Mouse (Mus musculus): ENCODE measurements around the gene Lyrm1. TPM values are rescaled to one million over a fixed set of nuclear protein-coding genes. Genes with fewer than 3 reads are reported as not detected.

Lyrm1 gene
- polyA plus RNA-seq, 1 experiment from 2014 or later, result 11.0 TPM

GRCm38 (mm10) chr7:119920457-119920856 is 24.8 kb downstream of the Lyrm1 start:
- H3K27me3 ChIP-seq (ENCODE audit: control insufficient read depth, insufficient read depth, low read length), result no peaks in the 10 kb centered on the region
- H3K4me1 ChIP-seq (ENCODE audit: control insufficient read depth, insufficient read depth, low read length), result no peaks in the 10 kb centered on the region
- DNase-seq (ENCODE audit: low spot score) (no peak), ATAC-seq (replicated peaks; ENCODE audit: insufficient number of reproducible peaks, low FRiP score, low TSS enrichment, low read depth) (no peak)
- no peak overlapping the region for H3K27ac ChIP-seq (replicated peaks; ENCODE audit: low read depth, low read length)
- no peak overlapping the region for H3K4me2 ChIP-seq (ENCODE audit: low read depth, low read length)
- H3K9me3 ChIP-seq (replicated peaks; ENCODE audit: control insufficient read depth, low read length), result no peaks in the 10 kb centered on the region
- H3K9ac ChIP-seq (replicated peaks; ENCODE audit: low read length), result no peak overlapping the region
- no peaks in the 10 kb centered on the region for H3K36me3 ChIP-seq (replicated peaks; ENCODE audit: control insufficient read depth, insufficient read depth, low read depth, low read length)
- no peak overlapping the region for H3K4me3 ChIP-seq (ENCODE audit: low read depth, low read length)
- WGBS, result 59% methylated on average over 2 of the region's 2 CpGs

- Histone ChIP-seq H3K27ac (replicated peaks; ENCODE audit: low read depth, low read length) (no peak overlapping the region), H3K4me2 (ENCODE audit: low read depth, low read length) (no peak overlapping the region), H3K4me3 (ENCODE audit: low read depth, low read length) (no peak overlapping the region), H3K4me1 (ENCODE audit: control insufficient read depth, insufficient read depth, low read length) (no peaks in the 10 kb centered on the region), H3K9ac (replicated peaks; ENCODE audit: low read length) (no peak overlapping the region), H3K9me3 (replicated peaks; ENCODE audit: control insufficient read depth, low read length) (no peaks in the 10 kb centered on the region), H3K27me3 (ENCODE audit: control insufficient read depth, insufficient read depth, low read length) (no peaks in the 10 kb centered on the region), H3K36me3 (replicated peaks; ENCODE audit: control insufficient read depth, insufficient read depth, low read depth, low read length) (no peaks in the 10 kb centered on the region)
- DNase-seq (ENCODE audit: low spot score) (no peak), ATAC-seq (replicated peaks; ENCODE audit: insufficient number of reproducible peaks, low FRiP score, low TSS enrichment, low read depth) (no peak)
- 74% methylated on average over 4 of the region's 4 CpGs for WGBS
Measured at GRCm38 (mm10) chr7:119921054-119921453, 25.4 kb downstream of the Lyrm1 start.

- WGBS, result 74% methylated on average over 2 of the region's 2 CpGs
- ATAC-seq (replicated peaks; ENCODE audit: insufficient number of reproducible peaks, low FRiP score, low TSS enrichment, low read depth), result no peak
- H3K27me3 ChIP-seq (ENCODE audit: control insufficient read depth, insufficient read depth, low read length), result no peaks in the 10 kb centered on the region
- DNase-seq (ENCODE audit: low spot score), result no peak
- no peaks in the 10 kb centered on the region for H3K9me3 ChIP-seq (replicated peaks; ENCODE audit: control insufficient read depth, low read length)
- no peaks in the 10 kb centered on the region for H3K36me3 ChIP-seq (replicated peaks; ENCODE audit: control insufficient read depth, insufficient read depth, low read depth, low read length)
- H3K4me3 ChIP-seq (ENCODE audit: low read depth, low read length), result no peak overlapping the region
- H3K4me2 ChIP-seq (ENCODE audit: low read depth, low read length), result no peak overlapping the region
- H3K4me1 ChIP-seq (ENCODE audit: control insufficient read depth, insufficient read depth, low read length), result no peaks in the 10 kb centered on the region
- no peak overlapping the region for H3K9ac ChIP-seq (replicated peaks; ENCODE audit: low read length)
- no peak overlapping the region for H3K27ac ChIP-seq (replicated peaks; ENCODE audit: low read depth, low read length)
Measured at GRCm38 (mm10) chr7:119928783-119929440, 33.3 kb downstream of the Lyrm1 start.

- Histone ChIP-seq H3K27me3 (ENCODE audit: control insufficient read depth, insufficient read depth, low read length) (no peaks in the 10 kb centered on the region), H3K4me3 (ENCODE audit: low read depth, low read length) (no peak overlapping the region), H3K36me3 (replicated peaks; ENCODE audit: control insufficient read depth, insufficient read depth, low read depth, low read length) (no peaks in the 10 kb centered on the region), H3K4me2 (ENCODE audit: low read depth, low read length) (no peak overlapping the region), H3K4me1 (ENCODE audit: control insufficient read depth, insufficient read depth, low read length) (no peaks in the 10 kb centered on the region), H3K9me3 (replicated peaks; ENCODE audit: control insufficient read depth, low read length) (no peaks in the 10 kb centered on the region), H3K9ac (replicated peaks; ENCODE audit: low read length) (no peak overlapping the region), H3K27ac (replicated peaks; ENCODE audit: low read depth, low read length) (no peak overlapping the region)
- DNase-seq (ENCODE audit: low spot score), result no peak
- ATAC-seq (replicated peaks; ENCODE audit: insufficient number of reproducible peaks, low FRiP score, low TSS enrichment, low read depth), result no peak
Measured at GRCm38 (mm10) chr7:119936321-119936720, 40.7 kb downstream of the Lyrm1 start.

- DNase-seq (ENCODE audit: low spot score) (no peak), ATAC-seq (replicated peaks; ENCODE audit: insufficient number of reproducible peaks, low FRiP score, low TSS enrichment, low read depth) (no peak)
- WGBS, result 75% methylated on average over 5 of the region's 5 CpGs
Measured at GRCm38 (mm10) chr7:119937036-119937435, 41.4 kb downstream of the Lyrm1 start.

GRCm38 (mm10) chr7:119941569-119941968 is 45.9 kb downstream of the Lyrm1 start:
- Histone ChIP-seq H3K27me3 (ENCODE audit: control insufficient read depth, insufficient read depth, low read length) (no peaks in the 10 kb centered on the region), H3K27ac (replicated peaks; ENCODE audit: low read depth, low read length) (no peak overlapping the region), H3K4me3 (ENCODE audit: low read depth, low read length) (no peak overlapping the region), H3K4me1 (ENCODE audit: control insufficient read depth, insufficient read depth, low read length) (no peaks in the 10 kb centered on the region), H3K4me2 (ENCODE audit: low read depth, low read length) (no peak overlapping the region), H3K9me3 (replicated peaks; ENCODE audit: control insufficient read depth, low read length) (no peaks in the 10 kb centered on the region), H3K36me3 (replicated peaks; ENCODE audit: control insufficient read depth, insufficient read depth, low read depth, low read length) (no peaks in the 10 kb centered on the region), H3K9ac (replicated peaks; ENCODE audit: low read length) (no peak overlapping the region)
- ATAC-seq (replicated peaks; ENCODE audit: insufficient number of reproducible peaks, low FRiP score, low TSS enrichment, low read depth) (no peak), DNase-seq (ENCODE audit: low spot score) (no peak)
- 53% methylated on average over 2 of the region's 2 CpGs for WGBS

More at GRCm38 (mm10) chr7:119937036-119937435, 41.4 kb downstream of the Lyrm1 start:
- no peak overlapping the region for H3K4me2 ChIP-seq (ENCODE audit: low read depth, low read length)
- H3K9me3 ChIP-seq (replicated peaks; ENCODE audit: control insufficient read depth, low read length), result no peaks in the 10 kb centered on the region
- H3K27me3 ChIP-seq (ENCODE audit: control insufficient read depth, insufficient read depth, low read length), result no peaks in the 10 kb centered on the region
- no peak overlapping the region for H3K27ac ChIP-seq (replicated peaks; ENCODE audit: low read depth, low read length)
- no peaks in the 10 kb centered on the region for H3K4me1 ChIP-seq (ENCODE audit: control insufficient read depth, insufficient read depth, low read length)
- no peaks in the 10 kb centered on the region for H3K36me3 ChIP-seq (replicated peaks; ENCODE audit: control insufficient read depth, insufficient read depth, low read depth, low read length)
- H3K4me3 ChIP-seq (ENCODE audit: low read depth, low read length), result no peak overlapping the region
- no peak overlapping the region for H3K9ac ChIP-seq (replicated peaks; ENCODE audit: low read length)

- no peak for DNase-seq (ENCODE audit: low spot score)
Measured at GRCm38 (mm10) chr7:119954047-119954446, 58.4 kb downstream of the Lyrm1 start.

GRCm38 (mm10) chr7:119957421-119957820 is 61.8 kb downstream of the Lyrm1 start:
- no peaks in the 10 kb centered on the region for H3K9me3 ChIP-seq (replicated peaks; ENCODE audit: control insufficient read depth, low read length)
- ATAC-seq (replicated peaks; ENCODE audit: insufficient number of reproducible peaks, low FRiP score, low TSS enrichment, low read depth) (no peak), DNase-seq (ENCODE audit: low spot score) (no peak)
- no peak overlapping the region for H3K4me2 ChIP-seq (ENCODE audit: low read depth, low read length)
- H3K4me3 ChIP-seq (ENCODE audit: low read depth, low read length), result no peak overlapping the region
- no peak overlapping the region for H3K9ac ChIP-seq (replicated peaks; ENCODE audit: low read length)
- H3K27me3 ChIP-seq (ENCODE audit: control insufficient read depth, insufficient read depth, low read length), result no peaks in the 10 kb centered on the region
- no peak overlapping the region for H3K27ac ChIP-seq (replicated peaks; ENCODE audit: low read depth, low read length)
- no peaks in the 10 kb centered on the region for H3K36me3 ChIP-seq (replicated peaks; ENCODE audit: control insufficient read depth, insufficient read depth, low read depth, low read length)
- no peaks in the 10 kb centered on the region for H3K4me1 ChIP-seq (ENCODE audit: control insufficient read depth, insufficient read depth, low read length)

More at GRCm38 (mm10) chr7:119954047-119954446, 58.4 kb downstream of the Lyrm1 start:
- H3K36me3 ChIP-seq (replicated peaks; ENCODE audit: control insufficient read depth, insufficient read depth, low read depth, low read length), result no peaks in the 10 kb centered on the region
- no peaks in the 10 kb centered on the region for H3K9me3 ChIP-seq (replicated peaks; ENCODE audit: control insufficient read depth, low read length)
- H3K4me3 ChIP-seq (ENCODE audit: low read depth, low read length), result no peak overlapping the region
- H3K9ac ChIP-seq (replicated peaks; ENCODE audit: low read length), result no peak overlapping the region
- H3K27ac ChIP-seq (replicated peaks; ENCODE audit: low read depth, low read length), result no peak overlapping the region
- WGBS, result 84% methylated on average over 1 of the region's 1 CpGs
- ATAC-seq (replicated peaks; ENCODE audit: insufficient number of reproducible peaks, low FRiP score, low TSS enrichment, low read depth), result no peak
- no peaks in the 10 kb centered on the region for H3K4me1 ChIP-seq (ENCODE audit: control insufficient read depth, insufficient read depth, low read length)
- H3K27me3 ChIP-seq (ENCODE audit: control insufficient read depth, insufficient read depth, low read length), result no peaks in the 10 kb centered on the region
- H3K4me2 ChIP-seq (ENCODE audit: low read depth, low read length), result no peak overlapping the region

All from embryonic facial prominence, embryonic 11.5 days (tissue).